Mouse (Mus musculus) megakaryocyte, embryonic 14.5 days (primary cell): Measurements from ENCODE around the gene Vav1. TPM values are rescaled to one million over a fixed set of nuclear protein-coding genes. Genes with fewer than 3 reads are reported as not detected.

Experiments
- H3K27me3 ChIP-seq: replicated peaks from 2 replicates; pipeline ENCODE3; 2012; ENCODE audit warnings: inconsistent platforms
- H3K36me3 ChIP-seq: replicated peaks from 2 replicates; pipeline ENCODE3; 2012; ENCODE audit warnings: low read length, inconsistent platforms, mixed read lengths
- H3K4me1 ChIP-seq: 2 replicates; pipeline ENCODE4 v1.6.1; 2012; ENCODE audit warnings: inconsistent platforms
- H3K4me3 ChIP-seq: replicated peaks from 2 replicates; pipeline ENCODE3; 2012; ENCODE audit warnings: moderate library complexity, mild to moderate bottlenecking, inconsistent platforms
- H3K9me3 ChIP-seq: 2 replicates; pipeline ENCODE4 v1.6.1; 2012; ENCODE audit warnings: inconsistent platforms
- FLI1 ChIP-seq: IDR thresholded peaks from 2 replicates; pipeline ENCODE4 v1.6.1; 2012; ENCODE audit warnings: low read length, inconsistent platforms, mixed read lengths
- GATA1 ChIP-seq: IDR thresholded peaks from 3 replicates; pipeline ENCODE4 v1.6.1; 2012; ENCODE audit warnings: mixed read lengths, low read length, inconsistent platforms, borderline replicate concordance
- polyA plus RNA-seq: library from polyadenylated mRNA; stranded (reverse); fragments of >175 nt; gene quantifications from 2 replicates; pipeline ENCODE4 v1.2.3, GENCODE M21; 2012; ENCODE audit warnings: low replicate concordance; ENCODE audit not compliant: insufficient read depth

Gene Vav1
- polyA plus RNA-seq, 1 experiment = 164 TPM

DNA sequence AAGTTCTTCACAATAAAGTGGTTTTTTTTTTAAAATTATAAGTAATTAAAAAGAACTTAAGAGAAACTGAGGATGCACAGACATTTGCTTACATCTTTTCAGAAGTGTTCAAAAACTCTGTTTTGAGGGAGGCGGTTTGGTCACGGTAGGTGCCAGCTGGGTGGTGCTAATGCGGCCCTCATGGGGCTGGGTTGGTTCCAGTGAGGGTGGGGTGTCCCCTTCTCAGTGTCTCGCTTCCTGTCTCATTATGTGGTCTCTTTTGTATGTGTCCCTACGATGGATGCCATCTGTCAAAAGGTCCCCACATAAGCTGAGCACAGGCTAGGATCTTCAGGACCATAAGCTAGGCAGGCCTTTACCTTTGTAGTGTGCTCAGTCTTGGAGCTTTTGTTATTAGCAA, 70.2 kb downstream of the Vav1 start:
- Histone ChIP-seq H3K4me3 (no peak overlapping the region), H3K4me1 (peaks cover 22% of the 10 kb centered on the region), H3K36me3 (no peaks in the 10 kb centered on the region), H3K9me3 (no peaks in the 10 kb centered on the region), H3K27me3 (peaks cover 19% of the 10 kb centered on the region)
- TF ChIP-seq GATA1 (no peak), FLI1 (no peak)

DNA sequence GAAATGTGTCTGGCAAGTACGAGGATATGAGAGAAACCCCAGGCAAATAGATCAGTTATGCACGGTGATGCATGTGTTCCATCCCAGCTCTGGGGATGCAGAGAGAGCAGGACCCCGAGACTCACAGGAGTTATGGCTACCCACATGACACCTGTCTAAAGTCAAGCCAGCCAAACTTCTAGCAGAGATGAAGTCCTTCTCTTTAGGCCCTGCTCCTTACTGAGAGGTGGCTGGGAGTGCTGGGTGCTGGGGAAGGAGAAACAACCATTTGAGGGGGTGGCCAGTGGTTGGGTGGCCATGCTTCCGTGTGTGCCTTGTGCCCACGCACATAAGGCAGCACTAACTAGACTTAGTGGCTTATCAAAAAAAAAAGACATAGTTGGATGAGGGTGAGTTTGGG, 71.3 kb downstream of the Vav1 start:
- H3K36me3 ChIP-seq = no peaks in the 10 kb centered on the region
- H3K27me3 ChIP-seq = peaks cover 20% of the 10 kb centered on the region
- H3K9me3 ChIP-seq = no peaks in the 10 kb centered on the region
- H3K4me3 ChIP-seq = no peak overlapping the region
- H3K4me1 ChIP-seq = peaks cover 13% of the 10 kb centered on the region
- TF ChIP-seq FLI1 (no peak), GATA1 (no peak)

DNA sequence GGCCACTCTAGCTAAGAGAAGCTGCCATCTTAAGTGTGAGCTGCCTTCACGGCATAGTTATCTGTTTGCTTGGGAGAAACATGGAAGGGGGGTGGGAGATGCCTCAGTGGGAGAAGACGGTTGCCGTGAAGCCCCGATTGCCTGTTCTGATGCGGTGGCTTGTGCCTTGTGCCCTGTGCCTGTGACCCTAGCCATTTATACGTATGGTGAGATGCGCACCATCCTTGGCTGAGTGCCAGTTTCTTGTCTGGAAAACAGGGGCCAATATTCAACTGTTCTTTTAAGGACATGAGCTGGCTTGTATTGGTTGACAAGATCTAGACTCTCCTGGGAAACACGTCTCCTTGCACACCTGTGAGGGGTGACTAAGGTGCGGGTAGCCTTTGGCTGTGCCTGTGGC, 72.2 kb downstream of the Vav1 start:
- H3K4me1 ChIP-seq = peaks cover 13% of the 10 kb centered on the region
- no peaks in the 10 kb centered on the region for H3K36me3 ChIP-seq
- TF ChIP-seq FLI1 (no peak), GATA1 (no peak)
- no peak overlapping the region for H3K4me3 ChIP-seq
- H3K9me3 ChIP-seq = no peaks in the 10 kb centered on the region
- H3K27me3 ChIP-seq = peaks cover 22% of the 10 kb centered on the region

DNA sequence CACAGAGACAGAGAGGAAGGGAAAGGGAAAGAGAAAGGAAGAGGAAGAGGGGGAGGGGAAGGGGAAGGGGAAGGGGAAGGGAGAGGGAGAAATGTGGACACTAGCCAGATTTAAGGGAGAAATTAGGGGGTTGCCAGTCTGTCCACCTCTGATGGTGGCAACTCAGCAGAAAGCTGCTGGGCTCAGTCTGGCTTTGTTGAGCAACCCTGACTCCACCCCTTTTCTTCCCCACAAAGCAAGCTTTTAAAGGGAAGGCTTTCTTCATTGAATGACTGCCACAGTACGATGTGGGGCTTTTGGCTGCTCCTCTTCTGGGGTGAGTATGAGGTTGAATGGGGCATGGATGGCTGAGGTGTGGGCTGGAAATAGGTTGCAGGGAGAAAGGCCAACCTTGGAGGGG, 79.5 kb downstream of the Vav1 start, which contains the start of gene Adgre1:
Adgre1 (plus strand) TSS at position 251 of the 400 bp plus-strand sequence.
- TF ChIP-seq FLI1 (no peak), GATA1 (no peak)
- Histone ChIP-seq H3K4me3 (peak within 1 kb of the TSS; percentile 80), H3K4me1 (peaks cover 20% of the 10 kb centered on the region), H3K36me3 (no peaks in the 10 kb centered on the region), H3K27me3 (peaks cover 4% of the 10 kb centered on the region), H3K9me3 (no peaks in the 10 kb centered on the region)

DNA sequence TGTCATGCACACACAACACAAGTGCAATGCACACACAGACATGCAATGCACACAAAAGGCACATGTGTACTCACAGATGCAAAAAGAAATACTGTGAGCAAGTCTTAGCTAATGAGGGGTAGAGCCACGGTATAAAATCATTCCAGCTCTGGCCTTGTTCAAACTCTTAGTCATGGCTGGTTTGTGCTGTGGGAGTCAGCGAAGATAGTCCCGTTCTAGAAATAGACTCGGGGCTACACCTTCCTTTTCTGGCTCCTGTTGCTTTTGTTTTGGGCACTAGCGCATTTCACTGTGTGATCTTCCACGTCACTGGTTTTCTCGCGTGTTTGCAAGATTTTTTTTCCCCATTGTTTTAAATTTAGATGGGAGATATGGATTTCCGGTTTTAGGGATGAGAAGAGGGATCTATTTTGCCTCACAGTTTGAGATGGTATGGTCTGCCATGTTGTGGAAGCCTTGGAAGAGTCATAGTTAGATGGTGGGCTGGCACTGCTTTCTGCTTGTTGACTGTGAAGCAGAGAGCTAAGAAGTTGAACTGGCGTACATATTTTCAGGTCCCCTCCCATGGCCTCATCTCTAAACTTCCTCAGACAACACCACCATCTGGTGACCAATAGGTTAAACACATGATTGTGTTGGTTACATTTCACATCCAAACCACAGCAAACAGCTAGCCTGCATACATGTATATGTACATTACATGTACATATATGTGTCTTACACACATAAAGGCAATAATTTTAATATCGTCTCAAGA, 80.8 kb downstream of the Vav1 start:
- peak overlapping the region; percentile 80 for H3K4me3 ChIP-seq

More for the DNA sequence above, 80.8 kb downstream of the Vav1 start:
- H3K27me3 ChIP-seq = peaks cover 4% of the 10 kb centered on the region
- H3K36me3 ChIP-seq = no peaks in the 10 kb centered on the region
- peaks cover 20% of the 10 kb centered on the region for H3K4me1 ChIP-seq
- H3K9me3 ChIP-seq = no peaks in the 10 kb centered on the region
- TF ChIP-seq FLI1 (no peak), GATA1 (no peak)

Other genes with a start within 250 kb of the Vav1 start
- 202 and 511 TPM in 2 replicates for gene Khsrp, start 247.6 kb upstream of the Vav1 start, polyA plus RNA-seq
- not detected in 2 replicates for gene Slc25a41, start 237.4 kb upstream of the Vav1 start, polyA plus RNA-seq
- gene Crb3, start 220.0 kb upstream of the Vav1 start, polyA plus RNA-seq = 0.11 TPM in 1 of 2 replicates, not detected in the other
- gene Slc25a23, start 219.2 kb upstream of the Vav1 start, polyA plus RNA-seq = 0.49 and 6.1 TPM in 2 replicates
- gene Dennd1c, start 200.6 kb upstream of the Vav1 start, polyA plus RNA-seq = 15.6 and 31.6 TPM in 2 replicates
- 1.4 and 1.5 TPM in 2 replicates for gene Tubb4a, start 191.3 kb upstream of the Vav1 start, polyA plus RNA-seq
- gene Tnfsf9, start 173.8 kb upstream of the Vav1 start, polyA plus RNA-seq = 3.3 and 4.6 TPM in 2 replicates
- not detected in 2 replicates for gene Cd70, start 129.3 kb upstream of the Vav1 start, polyA plus RNA-seq
- gene Tnfsf14, start 84.9 kb upstream of the Vav1 start, polyA plus RNA-seq = 49.5 and 144 TPM in 2 replicates
- 0.52 and 16.6 TPM in 2 replicates for gene C3, start 51.0 kb upstream of the Vav1 start, polyA plus RNA-seq
- 30.6 and 33.1 TPM in 2 replicates for gene Gpr108, start 30.7 kb upstream of the Vav1 start, polyA plus RNA-seq
- gene Trip10, start 29.6 kb upstream of the Vav1 start, polyA plus RNA-seq = 25.4 and 45.7 TPM in 2 replicates
- gene Adgre1, start 79.6 kb downstream of the Vav1 start, polyA plus RNA-seq = 4.9 TPM in 1 of 2 replicates, not detected in the other